ENCODE assay signal across 12 mouse cellular contexts in the genomic region with DNA sequence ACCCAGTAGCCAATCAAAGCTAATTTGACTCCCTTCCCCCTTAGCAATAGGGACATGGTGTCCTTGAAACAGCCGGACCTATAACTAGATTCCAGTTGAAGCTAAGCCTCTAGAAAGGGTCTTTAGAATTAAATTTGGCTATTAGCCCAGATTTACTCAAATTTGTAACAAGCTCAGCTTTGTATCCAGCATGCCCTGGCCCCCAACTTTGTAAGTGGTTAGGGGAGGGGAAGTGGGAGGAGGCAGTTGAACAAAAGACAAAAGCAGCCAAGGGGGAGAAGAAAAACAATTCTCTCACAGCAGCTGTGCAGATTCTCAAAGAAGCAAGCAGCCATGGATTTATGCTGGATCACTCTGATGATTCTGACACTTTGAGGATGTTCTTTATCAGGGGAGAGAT. TPM values are rescaled to one million over a fixed set of nuclear protein-coding genes. Genes with fewer than 3 reads are reported as not detected.
DNase-seq lines count a peak whose midpoint lies in the region; ATAC-seq and TF ChIP-seq lines count a peak whose summit lies in the region.
"Had no signal": no experiment of that assay in that cellular context is flagged by ENCODE, and none has a peak within 500 bp of the region (broad histone marks: within the 10 kb centered on the region; RNA-seq: fewer than 3 reads in every experiment).

No protein-coding gene starts in this region.

- no peaks in the 10 kb centered on the region for H3K9me3 ChIP-seq in kidney, embryonic 14.5 days (ENCODE audit: control insufficient read depth, low read length)
- no peaks in the 10 kb centered on the region for H3K9me3 ChIP-seq in limb, embryonic 14.5 days (ENCODE audit: control insufficient read depth, low read length)

- H3K27me3 ChIP-seq in kidney, embryonic 14.5 days (ENCODE audit: control insufficient read depth, insufficient read depth, low read length) = no peaks in the 10 kb centered on the region
- H3K27me3 ChIP-seq in thymus, adult 2 months (ENCODE audit: control insufficient read depth, insufficient read depth, low read length) = no peaks in the 10 kb centered on the region
- H3K27me3 ChIP-seq in limb, embryonic 14.5 days (ENCODE audit: control insufficient read depth, insufficient read depth, low read length) = no peaks in the 10 kb centered on the region
- H3K27me3 ChIP-seq: CH12.LX had no signal

- ATAC-seq in kidney, embryonic 14.5 days (ENCODE audit: low FRiP score, low TSS enrichment) = peak; percentile 49; the same call in 1 of the 2 replicates
- ATAC-seq in limb, embryonic 14.5 days (ENCODE audit: low FRiP score, low read depth) = peak; percentile 67
- ATAC-seq: activated CD4-positive, CD25-positive, alpha-beta regulatory T cell, adult 4 months; intestine, embryonic 16.5 days had no signal

- H3K36me3 ChIP-seq in kidney, embryonic 14.5 days (ENCODE audit: control insufficient read depth, insufficient read depth, low read length) = no peaks in the 10 kb centered on the region
- no peaks in the 10 kb centered on the region for H3K36me3 ChIP-seq in thymus, adult 2 months (ENCODE audit: control insufficient read depth, insufficient read depth, low read length)
- H3K36me3 ChIP-seq in limb, embryonic 14.5 days (ENCODE audit: control insufficient read depth, insufficient read depth, low read length) = no peaks in the 10 kb centered on the region

- DNase-seq in kidney, postnatal 36 days = no peak
- peak; percentile 1 for DNase-seq in thymus, postnatal 25 days
- no peak for DNase-seq in thymus, adult 2 months
- peak; percentile 62 for DNase-seq in limb, embryonic 14.5 days (ENCODE audit: low spot score)
- peak; percentile 55 for DNase-seq in telencephalon, adult 2 months (ENCODE audit: low read depth, low spot score)
- no peak for DNase-seq in heart, adult 9 months (ENCODE audit: low spot score in 2 of 2)
- DNase-seq in adrenal gland, adult 8-10 months = no peak
- DNase-seq: heart, adult 11 months had no signal

- H3K4me3 ChIP-seq in kidney, embryonic 14.5 days (ENCODE audit: low read length) = no peak overlapping the region
- no peak overlapping the region for H3K4me3 ChIP-seq in thymus, adult 2 months (ENCODE audit: control insufficient read depth, insufficient read depth, low read length)
- H3K4me3 ChIP-seq in limb, embryonic 14.5 days (replicated peaks; ENCODE audit: low read length) = no peak overlapping the region

- H3K9ac ChIP-seq in kidney, embryonic 14.5 days (ENCODE audit: low read depth, low read length) = no peak overlapping the region
- no peak overlapping the region for H3K9ac ChIP-seq in limb, embryonic 14.5 days (ENCODE audit: low read depth, low read length, severe bottlenecking)

- 48% methylated on average over 1 of the region's 1 CpGs for WGBS in kidney, embryonic 14.5 days
- 80% methylated on average over 1 of the region's 1 CpGs for WGBS in thymus, adult 2 months
- 33% methylated on average over 1 of the region's 1 CpGs for WGBS in limb, embryonic 14.5 days

- no peak for TF ChIP-seq CTCF in thymus, adult 2 months (IDR thresholded peaks at IDR 0.05; ENCODE audit: borderline replicate concordance, control insufficient read depth, extremely low read depth, insufficient read depth, low read length, poor library complexity)

- H3K4me1 ChIP-seq in kidney, embryonic 14.5 days (ENCODE audit: control insufficient read depth, insufficient read depth, low read length) = no peaks in the 10 kb centered on the region
- H3K4me1 ChIP-seq in thymus, adult 2 months (replicated peaks; ENCODE audit: control insufficient read depth, insufficient read depth, low read length) = no peaks in the 10 kb centered on the region
- no peaks in the 10 kb centered on the region for H3K4me1 ChIP-seq in limb, embryonic 14.5 days (ENCODE audit: control insufficient read depth, insufficient read depth, low read length)

- no peak overlapping the region for H3K4me2 ChIP-seq in kidney, embryonic 14.5 days (replicated peaks; ENCODE audit: low read depth, low read length)
- no peak overlapping the region for H3K4me2 ChIP-seq in limb, embryonic 14.5 days (replicated peaks; ENCODE audit: low read depth, low read length, severe bottlenecking)

- no peak overlapping the region for H3K27ac ChIP-seq in kidney, embryonic 14.5 days (ENCODE audit: low read depth, low read length)
- H3K27ac ChIP-seq in thymus, adult 2 months (ENCODE audit: control insufficient read depth, insufficient read depth, low read length) = no peak overlapping the region
- peak overlapping the region; percentile 61; the same call in 1 of the 2 replicates for H3K27ac ChIP-seq in limb, embryonic 14.5 days (replicated peaks; ENCODE audit: low read depth, low read length)

- TF ChIP-seq POLR2A in thymus, adult 2 months (IDR thresholded peaks at IDR 0.05; ENCODE audit: control insufficient read depth, extremely low read depth, insufficient read depth, low read length, poor library complexity) = no peak
- TF ChIP-seq POLR2A in limb, embryonic 14.5 days (IDR thresholded peaks at IDR 0.05; ENCODE audit: borderline replicate concordance, extremely low read depth, insufficient read depth, insufficient read length) = no peak

RNA-seq across cellular contexts. Expression of a gene that starts 32.8 kb away (rescaled TPM):
- 21.4 and 24.1 TPM in 2 replicates for polyA plus RNA-seq in kidney, embryonic 14.5 days (2014; fragmentation: Nextera tagmentation; extraction: Ambion mirVana)
- polyA plus RNA-seq in thymus, adult 2 months (2012; rRNA removed) = 1.7 and 2.4 TPM in 2 replicates
- 18.3 and 18.9 TPM in 2 replicates for polyA plus RNA-seq in limb, embryonic 14.5 days (2012; rRNA removed)
- 21.3 and 21.8 TPM in 2 replicates for polyA plus RNA-seq in limb, embryonic 14.5 days (2014; fragmentation: Nextera tagmentation; extraction: Ambion mirVana)
- 1 to 10 TPM; 3.6 to 7.1 (median 4.7) TPM for total RNA-seq in adrenal gland, adult 8-10 months (2022)

Comparison
In these comparisons a context has a peak if more than half of its experiments do, and no peak if none do; other contexts are left out.
1. DNase-seq: peak in thymus, postnatal 25 days (single experiment), limb, embryonic 14.5 days (single experiment) and telencephalon, adult 2 months (single experiment); none in kidney, postnatal 36 days (0 of 2), thymus, adult 2 months (single experiment), heart, adult 9 months (0 of 2) and adrenal gland, adult 8-10 months (single experiment).